ENCODE assay signal across 15 mouse cellular contexts in genomic region chr15:84702391-84703345, GRCm38 (mm10). TPM values are rescaled to one million over a fixed set of nuclear protein-coding genes. Genes with fewer than 3 reads are reported as not detected.
DNase-seq lines count a peak whose midpoint lies in the region; ATAC-seq and TF ChIP-seq lines count a peak whose summit lies in the region.
"Had no signal": no experiment of that assay in that cellular context is flagged by ENCODE, and none has a peak within 500 bp of the region (broad histone marks: within the 10 kb centered on the region; RNA-seq: fewer than 3 reads in every experiment).

No protein-coding gene starts in this region.

- H3K4me1 ChIP-seq in heart, postnatal 0 days (ENCODE audit: control insufficient read depth, insufficient read depth): 0 out of 2 replicates have a peak, but pooled peaks cover 8% of the 10 kb centered on the region
- H3K4me1 ChIP-seq in heart, embryonic 11.5 days (ENCODE audit: control insufficient read depth, insufficient read depth, low read length): peaks cover 4% of the 10 kb centered on the region; the same call in 1 of the 2 replicates
- no peaks in the 10 kb centered on the region for H3K4me1 ChIP-seq in G1E (ENCODE audit: insufficient read depth, low read depth, low read length)

- TF ChIP-seq CTCF in heart, postnatal 0 days (IDR thresholded peaks at IDR 0.05; ENCODE audit: low read depth): no peak
- TF ChIP-seq CTCF in G1E (IDR thresholded peaks at IDR 0.05; ENCODE audit: low read depth, low read length): no peak

- H3K27me3 ChIP-seq in heart, postnatal 0 days (ENCODE audit: control insufficient read depth, insufficient read depth, low read length): no peaks in the 10 kb centered on the region
- no peaks in the 10 kb centered on the region for H3K27me3 ChIP-seq in heart, embryonic 11.5 days (ENCODE audit: control insufficient read depth, insufficient read depth, low read length)
- no peaks in the 10 kb centered on the region for H3K27me3 ChIP-seq in G1E (ENCODE audit: insufficient read depth, low read length)
- H3K27me3 ChIP-seq: limb, embryonic 13.5 days had no signal

- no peak for TF ChIP-seq EP300 in heart, postnatal 0 days (IDR thresholded peaks at IDR 0.05; ENCODE audit: low read depth)

- no peak overlapping the region for H3K4me3 ChIP-seq in heart, postnatal 0 days (ENCODE audit: low read depth, low read length)
- no peak overlapping the region for H3K4me3 ChIP-seq in heart, embryonic 11.5 days (ENCODE audit: low read depth, low read length)
- H3K4me3 ChIP-seq in G1E (ENCODE audit: low read depth, low read length): 0 out of 2 replicates have a peak overlapping the region, but pooled peaks have one; percentile 9
- H3K4me3 ChIP-seq: erythroblast, embryonic 14.5 days; limb, embryonic 13.5 days had no signal

- no peak overlapping the region for H3K4me2 ChIP-seq in heart, postnatal 0 days (ENCODE audit: low read depth, low read length)
- H3K4me2 ChIP-seq in heart, embryonic 11.5 days: no peak overlapping the region
- H3K4me2 ChIP-seq: limb, embryonic 13.5 days had no signal

- no peak for DNase-seq in heart, postnatal 0 days (ENCODE audit: low spot score)
- DNase-seq in lung, postnatal 10 days: peak; percentile 71
- no peak for DNase-seq in lung, postnatal 25 days (ENCODE audit: low spot score)
- DNase-seq in G1E (ENCODE audit: low spot score): no peak
- peak; percentile 34 for DNase-seq in gastrocnemius, postnatal 10 days
- no peak for DNase-seq in retina, embryonic 14.5 days (ENCODE audit: low spot score)
- no peak for DNase-seq in right cerebral cortex, postnatal 25 days

- no peaks in the 10 kb centered on the region; the same call in 1 of the 2 replicates for H3K36me3 ChIP-seq in heart, postnatal 0 days (replicated peaks; ENCODE audit: control insufficient read depth, insufficient read depth, low read length)
- H3K36me3 ChIP-seq in heart, embryonic 11.5 days (ENCODE audit: control insufficient read depth, insufficient read depth, low read length): peaks cover 4% of the 10 kb centered on the region; the same call in 1 of the 2 replicates
- H3K36me3 ChIP-seq in G1E (replicated peaks): no peaks in the 10 kb centered on the region

- H3K27ac ChIP-seq in heart, postnatal 0 days (ENCODE audit: low read depth): no peak overlapping the region
- no peak overlapping the region for H3K27ac ChIP-seq in heart, embryonic 11.5 days (ENCODE audit: low read depth, low read length)
- H3K27ac ChIP-seq: limb, embryonic 13.5 days; liver, embryonic 14.5 days had no signal

- no peaks in the 10 kb centered on the region for H3K9me3 ChIP-seq in heart, postnatal 0 days (replicated peaks; ENCODE audit: control insufficient read depth, low read length)
- H3K9me3 ChIP-seq in heart, embryonic 11.5 days (replicated peaks; ENCODE audit: control insufficient read depth, low read length): no peaks in the 10 kb centered on the region
- peaks cover 99% of the 10 kb centered on the region for H3K9me3 ChIP-seq in G1E (replicated peaks)
- H3K9me3 ChIP-seq: limb, embryonic 13.5 days had no signal

- WGBS in heart, postnatal 0 days: 85% methylated on average over 29 of the region's 29 CpGs
- whole genome bisulfite sequencing in heart, embryonic 11.5 days (ENCODE audit: insufficient replicate concordance): 89% methylated on average over 29 of the region's 29 CpGs

- no peak overlapping the region for H3K9ac ChIP-seq in heart, postnatal 0 days (replicated peaks; ENCODE audit: low read depth, low read length)
- no peak overlapping the region for H3K9ac ChIP-seq in heart, embryonic 11.5 days (ENCODE audit: low read depth, low read length)
- H3K9ac ChIP-seq: limb, embryonic 13.5 days; liver, embryonic 14.5 days had no signal

- 0 out of 2 replicates have a peak, but pooled peaks have one; percentile 5 for ATAC-seq in heart, postnatal 0 days (ENCODE audit: insufficient read depth, low read depth)
- no peak for ATAC-seq in heart, embryonic 11.5 days (replicated peaks; ENCODE audit: insufficient number of reproducible peaks, low FRiP score, low TSS enrichment)
- ATAC-seq in G1E (ENCODE audit: extremely low read depth, insufficient number of reproducible peaks, low FRiP score, poor library complexity, severe bottlenecking): no peak
- ATAC-seq: forebrain, embryonic 14.5 days had no signal

RNA-seq across cellular contexts. Expression of gene Arhgap8, which starts 17.2 kb away (rescaled TPM):
- total RNA-seq in heart, postnatal 0 days (2014; rRNA removed; ENCODE audit: low replicate concordance): 3.7 TPM in 1 of 2 replicates, not detected in the other
- 1.2 and 1.3 TPM in 2 replicates for polyA plus RNA-seq in heart, postnatal 0 days (2015; fragmentation: Nextera tagmentation; extraction: Ambion mirVana)
- 2.7 TPM in 2 replicates for polyA plus RNA-seq in heart, embryonic 11.5 days (2014; fragmentation: Nextera tagmentation; extraction: Ambion mirVana)
- total RNA-seq in G1E (2014; fragmentation: Nextera tagmentation) (not detected in 2 replicates), G1E (2017) (0.06 TPM in 1 of 2 replicates, not detected in the other)
- polyA plus RNA-seq in G1E (2012): not detected in 2 replicates
- total RNA-seq in gastrocnemius, postnatal 10 days (2021): not detected
- total RNA-seq: common myeloid progenitor, adult 5-6 weeks; megakaryocyte progenitor cell, adult 5-6 weeks had no signal
- polyA plus RNA-seq: C2C12; erythroblast, embryonic 14.5 days had no signal

RNA-seq across cellular contexts. Expression of gene Prr5, which starts 33.2 kb away (rescaled TPM):
- 7.3 and 14.8 TPM in 2 replicates for total RNA-seq in heart, postnatal 0 days (2014; rRNA removed; ENCODE audit: low replicate concordance)
- 5.6 and 6.5 TPM in 2 replicates for polyA plus RNA-seq in heart, postnatal 0 days (2015; fragmentation: Nextera tagmentation; extraction: Ambion mirVana)
- 18.0 and 19.9 TPM in 2 replicates for polyA plus RNA-seq in heart, embryonic 11.5 days (2014; fragmentation: Nextera tagmentation; extraction: Ambion mirVana)
- total RNA-seq in G1E (2014; fragmentation: Nextera tagmentation): not detected in 2 replicates
- not detected in 2 replicates for total RNA-seq in G1E (2017)
- polyA plus RNA-seq in G1E (2012): not detected in 2 replicates
- 10 to 100 TPM; 12.3 to 12.7 TPM for total RNA-seq in gastrocnemius, postnatal 10 days (2021)

Comparison
In these comparisons a context has a peak if more than half of its experiments do, and no peak if none do; other contexts are left out.
1. DNase-seq: peak in lung, postnatal 10 days (single experiment) and gastrocnemius, postnatal 10 days (single experiment); none in heart, postnatal 0 days (single experiment), lung, postnatal 25 days (single experiment), G1E (single experiment), retina, embryonic 14.5 days (single experiment) and right cerebral cortex, postnatal 25 days (single experiment).